Mouse (Mus musculus) thymus, postnatal 10 days (tissue): ENCODE results near the gene Serpina3b.

ENCODE experiments used
- DNase-seq, 2 experiments: peaks; one replicate each; pipeline ENCODE4 v3.0.0; 2021; ENCODE audit warnings: low spot score in 2 of 2

Serpina3b gene

DNA sequence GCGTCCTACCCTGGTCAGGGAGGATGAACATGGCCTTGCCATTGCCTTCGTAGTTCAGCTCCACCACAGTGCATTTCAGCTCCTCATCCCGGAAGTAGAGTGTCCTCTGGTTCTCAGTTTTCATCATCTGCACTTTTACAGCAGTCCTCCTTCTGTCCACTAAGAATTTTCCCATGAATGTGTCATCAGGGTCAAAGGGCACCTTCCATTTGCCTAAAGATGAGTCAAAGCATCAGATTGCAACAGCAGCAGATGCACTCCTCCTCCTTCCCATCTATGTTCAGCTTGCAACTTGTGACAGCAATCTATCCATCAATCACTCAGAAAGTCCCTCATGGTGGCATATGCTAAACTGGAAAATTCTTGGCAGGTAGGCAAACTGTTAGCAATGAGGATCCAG lies 47.8 kb downstream of the Serpina3b start:
- no peak for DNase-seq

- no peak for DNase-seq
Measured at GRCm38 (mm10) chr12:104178577-104178976, 50.8 kb downstream of the Serpina3b start.

DNA sequence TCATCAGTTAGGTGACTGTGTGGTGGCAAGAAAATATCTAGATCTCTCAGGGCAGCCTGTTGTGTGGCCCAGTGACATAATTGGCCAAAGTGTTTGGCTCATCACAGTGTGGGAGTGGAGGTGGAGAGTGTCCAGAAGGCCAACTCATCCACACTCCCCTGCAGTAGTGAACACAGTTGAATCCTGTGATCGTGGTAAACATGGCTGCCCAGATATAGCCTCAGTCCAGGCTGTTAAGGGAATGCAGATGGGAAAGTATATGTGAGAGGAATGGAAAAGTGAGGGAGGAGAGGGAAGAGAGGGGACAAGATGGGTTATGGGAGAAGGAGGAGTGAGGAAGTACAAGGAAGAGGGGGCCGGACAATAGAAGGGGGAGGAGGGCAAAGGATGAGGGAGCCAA lies 51.2 kb downstream of the Serpina3b start:
- DNase-seq = no peak

- DNase-seq = no peak
Measured at GRCm38 (mm10) chr12:104185046-104185445, 57.2 kb downstream of the Serpina3b start.

DNA sequence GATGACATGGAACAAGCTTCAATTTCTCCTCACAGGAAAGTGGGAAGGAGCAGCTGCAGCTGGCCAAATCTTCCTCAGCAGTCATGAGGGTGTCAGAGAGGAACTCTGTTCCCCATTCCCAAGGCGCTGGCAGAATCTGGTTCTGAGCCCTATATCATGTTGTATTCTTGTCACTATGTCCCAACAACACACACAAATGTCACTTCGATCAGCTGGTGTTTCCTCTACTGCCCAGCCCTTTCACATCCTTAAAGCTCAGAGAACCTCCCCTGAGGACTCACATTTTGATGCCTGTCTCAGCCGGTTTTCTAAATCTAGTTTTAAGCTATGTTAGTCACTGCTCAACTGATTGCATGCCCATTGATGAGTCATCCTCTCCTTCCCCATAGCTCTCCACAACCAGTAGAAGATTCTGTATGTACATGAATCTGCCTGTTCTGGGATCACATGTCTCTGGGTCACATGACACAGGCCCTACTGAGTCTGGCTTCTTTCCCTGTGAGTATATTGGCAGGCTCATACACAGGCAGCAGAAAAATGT lies 58.3 kb downstream of the Serpina3b start:
- no peak for DNase-seq
